Mouse (Mus musculus): Measurements from ENCODE around the gene Ccp110.
A peak's percentile ranks its signal among the peaks of the same experiment; 100 is the strongest.

Ccp110 gene

DNA sequence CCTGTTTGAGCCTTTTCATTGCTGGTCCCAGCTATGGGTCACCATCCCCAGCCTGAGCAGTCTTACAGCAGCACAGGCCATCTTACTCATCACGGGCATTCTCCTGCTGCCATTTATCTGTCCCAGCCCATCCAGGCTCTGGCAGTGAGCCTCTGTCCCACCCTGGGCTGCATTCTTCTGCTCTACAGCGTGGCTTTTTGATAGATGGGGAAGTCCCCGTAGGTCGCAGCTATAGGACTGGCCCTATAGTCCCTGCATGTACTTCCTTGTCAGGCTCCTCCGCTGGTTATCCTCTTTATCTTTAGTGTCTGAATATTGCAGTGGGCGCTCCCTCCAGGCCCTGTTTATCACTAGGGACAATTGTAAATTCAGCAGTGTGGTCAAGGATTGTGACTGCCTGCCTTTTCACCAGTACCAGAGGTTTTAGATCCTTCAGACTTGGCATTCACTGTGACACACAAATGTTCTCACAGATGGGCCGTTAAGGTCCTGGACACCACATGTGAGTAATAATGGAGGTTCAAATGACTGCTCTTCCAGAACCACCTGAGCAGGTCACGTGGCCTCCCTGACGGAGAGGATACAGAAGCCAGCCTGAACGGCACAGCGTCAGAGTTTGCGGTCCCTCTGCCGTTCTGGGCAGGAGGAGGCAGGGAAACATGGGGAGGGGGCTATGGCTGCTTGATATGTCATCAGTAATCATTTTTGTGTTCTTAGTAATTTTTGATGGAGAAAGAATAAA is 16.7 kb downstream of the Ccp110 start:
- no peak for DNase-seq (ENCODE audit: low read depth)

DNA sequence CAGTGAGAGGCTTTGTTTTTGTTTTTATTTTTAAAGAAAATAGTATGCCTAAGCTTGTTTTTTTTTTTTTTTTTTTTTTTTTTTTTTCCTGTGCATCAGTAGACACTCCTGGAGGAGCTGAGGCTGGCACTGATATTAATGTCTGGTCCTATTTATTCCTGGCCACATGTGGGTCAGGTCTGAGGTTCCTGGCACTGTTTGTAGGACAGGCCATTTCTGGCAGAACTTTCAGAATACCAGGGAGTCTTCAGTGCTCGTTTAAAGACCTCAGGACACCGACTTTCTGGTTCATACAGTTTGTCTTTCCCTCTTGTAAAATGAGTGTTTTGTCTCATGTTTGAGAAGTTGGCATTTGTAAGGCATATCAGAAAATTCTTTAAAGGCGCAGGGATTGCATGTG is 19.4 kb downstream of the Ccp110 start:
- no peak for DNase-seq (ENCODE audit: low read depth)

DNA sequence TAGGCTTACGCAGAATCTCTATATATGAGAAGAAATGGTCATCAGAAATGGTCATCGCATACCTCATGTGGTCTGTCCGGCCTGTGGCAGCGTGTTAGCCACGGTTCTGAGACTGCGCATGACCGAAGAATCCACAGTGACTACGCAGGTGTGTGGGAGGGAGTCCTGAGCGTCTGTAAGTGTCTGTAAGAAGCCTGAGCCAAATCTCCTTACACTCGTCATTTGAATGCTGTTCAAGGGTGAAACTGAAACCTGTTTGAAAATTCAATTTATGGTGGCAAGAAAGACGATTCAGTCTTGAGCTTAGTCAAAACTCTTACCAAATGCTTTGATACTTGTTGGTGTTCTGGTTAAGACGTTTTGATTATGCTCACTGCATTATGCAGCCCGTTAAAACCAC is 20.9 kb downstream of the Ccp110 start:
- DNase-seq (ENCODE audit: low read depth): no peak

DNA sequence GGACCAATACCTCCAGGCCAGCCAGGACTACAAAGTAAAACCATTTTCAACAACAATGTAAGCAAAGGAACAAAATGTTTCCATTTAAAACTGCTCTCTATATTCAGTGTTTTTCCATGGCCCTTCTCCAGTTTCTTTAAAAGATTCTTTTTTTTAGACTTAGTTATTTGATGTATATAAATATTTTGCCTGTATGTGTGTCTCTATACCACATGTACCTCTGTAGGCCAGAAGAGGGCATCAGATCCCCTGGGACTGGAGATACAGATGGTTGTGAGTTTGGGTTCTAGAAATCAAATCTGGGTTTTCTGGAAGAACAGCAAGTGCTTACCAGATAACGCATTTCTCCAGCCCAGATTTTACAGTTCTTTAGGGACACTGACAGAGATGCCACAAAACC is 26.4 kb downstream of the Ccp110 start:
- peak; percentile 47 for DNase-seq (ENCODE audit: low read depth)

DNA sequence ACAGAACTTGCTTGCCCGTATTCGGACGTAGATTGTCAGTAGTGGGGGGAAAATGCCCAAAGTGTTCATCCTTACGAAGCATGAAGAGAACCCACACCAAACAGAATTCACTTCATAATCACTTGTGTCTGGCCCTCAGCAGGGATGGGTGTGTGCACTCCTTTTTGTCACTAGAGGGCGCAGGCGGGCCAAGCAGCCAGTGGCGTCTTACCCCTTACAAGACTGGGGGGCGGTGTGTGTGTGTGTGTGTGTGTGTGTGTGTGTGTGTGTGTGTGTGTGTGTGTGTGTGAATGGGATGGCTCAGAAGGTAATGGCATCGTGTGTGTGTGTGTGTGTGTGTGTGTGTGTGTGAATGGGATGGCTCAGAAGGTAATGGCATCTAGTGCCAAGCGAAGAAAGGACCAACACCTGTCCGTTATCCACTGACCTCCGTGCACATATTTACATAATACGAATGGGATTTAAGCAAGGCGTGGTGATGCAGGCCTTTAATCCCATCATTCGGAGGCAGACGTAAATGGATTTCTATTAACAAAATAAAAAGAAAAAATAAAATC is 27.7 kb downstream of the Ccp110 start, which contains the start of gene Vps35l:
Gene Vps35l, plus strand, starts transcription at position 252 of the 557 bp plus-strand sequence.
- DNase-seq (ENCODE audit: low read depth): peak; percentile 88

DNA sequence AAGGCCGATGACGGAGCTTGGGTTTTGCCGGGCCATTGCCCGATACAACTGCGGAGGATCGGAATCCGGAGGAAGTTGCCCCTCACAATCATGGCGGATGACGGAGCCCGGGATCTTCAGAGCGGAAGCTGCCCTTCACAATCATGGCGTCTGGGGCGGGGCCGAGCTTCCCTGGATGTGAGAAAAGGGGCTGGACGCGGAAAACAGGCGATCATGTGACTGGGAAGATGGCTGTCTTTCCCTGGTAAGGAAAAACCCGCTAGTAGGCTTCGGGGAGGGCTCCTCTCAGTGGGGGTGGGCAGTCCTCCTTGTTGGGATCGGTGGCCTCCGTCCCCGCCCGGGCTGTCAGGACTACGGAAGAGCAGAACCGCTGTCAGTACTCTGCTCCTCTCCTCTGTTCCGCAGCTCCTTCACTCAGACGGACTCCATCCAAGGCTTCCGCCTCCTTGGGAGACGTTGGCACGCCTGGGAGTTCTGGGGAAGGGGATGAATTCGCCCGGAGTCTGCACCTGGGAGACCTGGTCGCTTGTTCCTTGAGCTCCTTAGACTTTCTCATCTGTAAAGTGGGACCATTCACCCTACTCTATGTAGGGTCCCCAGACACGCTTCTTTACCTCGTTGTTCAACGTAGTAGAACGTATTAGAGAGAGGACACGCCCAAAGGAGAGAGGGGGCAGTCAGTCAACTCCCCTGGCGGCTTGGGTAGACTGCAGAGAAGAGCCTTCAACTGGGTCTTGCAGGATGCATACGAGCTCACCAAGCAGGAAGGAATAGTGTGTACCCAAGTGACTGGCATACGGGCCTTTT is 28.4 kb downstream of the Ccp110 start:
- DNase-seq (ENCODE audit: low read depth): peak; percentile 96

DNA sequence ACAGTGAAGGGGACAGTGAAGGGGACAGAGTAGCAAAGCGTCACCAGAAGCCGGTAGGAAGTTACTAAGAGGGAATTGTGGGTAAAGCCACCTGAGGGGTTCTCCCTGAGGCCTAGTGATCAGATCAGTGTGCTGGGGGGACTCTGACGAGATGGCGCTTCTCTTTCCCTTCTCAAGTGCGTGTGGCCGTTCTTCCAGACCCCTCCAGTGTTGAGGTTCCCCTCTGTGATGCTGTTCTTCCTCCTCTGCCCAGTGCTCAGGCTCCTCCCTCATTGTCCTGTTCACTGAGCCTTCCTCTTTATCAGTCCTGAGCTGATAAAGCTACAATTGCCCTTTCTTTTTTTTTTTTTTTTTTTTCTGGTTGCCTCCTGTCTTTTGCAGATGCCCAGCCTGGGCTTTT is 29.9 kb downstream of the Ccp110 start:
- DNase-seq (ENCODE audit: low read depth): peak; percentile 8

DNA sequence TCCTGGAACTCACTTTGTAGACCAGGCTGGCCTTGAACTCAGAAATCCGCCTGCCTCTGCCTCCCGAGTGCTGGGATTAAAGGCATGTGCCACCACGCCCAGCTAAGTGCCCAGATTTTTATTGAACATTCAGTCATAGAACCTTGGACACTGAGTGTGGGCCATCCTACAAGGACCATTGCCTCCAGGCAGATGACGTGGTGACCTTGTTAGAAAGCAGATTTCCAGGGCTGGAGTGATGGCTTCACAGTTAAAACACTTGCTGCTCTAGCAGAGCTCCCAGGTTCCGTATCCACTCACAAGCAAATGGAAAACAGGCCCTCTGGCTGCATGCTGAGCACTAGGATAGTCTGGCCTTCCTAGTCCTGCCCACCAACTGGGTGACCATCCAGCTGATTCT is 32.4 kb downstream of the Ccp110 start:
- DNase-seq (ENCODE audit: low read depth): no peak

GRCm38 (mm10) chr7:118747891-118748672 is 35.7 kb downstream of the Ccp110 start:
- no peak for DNase-seq (ENCODE audit: low read depth)

GRCm38 (mm10) chr7:118749706-118750105 is 37.4 kb downstream of the Ccp110 start:
- DNase-seq (ENCODE audit: low read depth): no peak

DNA sequence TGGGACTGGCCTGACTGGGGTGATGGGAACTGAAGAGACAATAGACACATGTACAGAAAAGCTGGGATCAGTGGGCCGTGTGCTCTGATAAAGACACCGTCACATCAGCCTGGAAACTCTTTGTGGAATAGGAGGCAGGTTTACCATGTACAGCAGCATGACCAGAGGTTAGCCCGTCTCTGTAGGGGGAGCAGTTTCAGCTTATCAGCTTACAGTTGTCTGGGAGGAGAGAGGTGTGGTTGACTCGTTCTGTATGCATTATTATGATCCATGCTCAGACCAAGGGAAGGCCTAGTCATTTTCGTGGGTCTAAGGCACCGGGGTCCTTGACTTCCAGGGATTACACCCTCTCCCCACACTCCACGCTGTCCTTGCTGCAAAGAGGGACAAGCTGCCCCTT is 39.3 kb downstream of the Ccp110 start:
- DNase-seq (ENCODE audit: low read depth): no peak

- DNase-seq (ENCODE audit: low read depth): no peak
Observed at GRCm38 (mm10) chr7:118755756-118756155, 43.4 kb downstream of the Ccp110 start.

- DNase-seq (ENCODE audit: low read depth): no peak
Observed at GRCm38 (mm10) chr7:118756490-118757265, 44.3 kb downstream of the Ccp110 start.

- DNase-seq (ENCODE audit: low read depth): no peak
Observed at GRCm38 (mm10) chr7:118758369-118758768, 46.0 kb downstream of the Ccp110 start.

GRCm38 (mm10) chr7:118759372-118759771 is 47.0 kb downstream of the Ccp110 start:
- no peak for DNase-seq (ENCODE audit: low read depth)

DNA sequence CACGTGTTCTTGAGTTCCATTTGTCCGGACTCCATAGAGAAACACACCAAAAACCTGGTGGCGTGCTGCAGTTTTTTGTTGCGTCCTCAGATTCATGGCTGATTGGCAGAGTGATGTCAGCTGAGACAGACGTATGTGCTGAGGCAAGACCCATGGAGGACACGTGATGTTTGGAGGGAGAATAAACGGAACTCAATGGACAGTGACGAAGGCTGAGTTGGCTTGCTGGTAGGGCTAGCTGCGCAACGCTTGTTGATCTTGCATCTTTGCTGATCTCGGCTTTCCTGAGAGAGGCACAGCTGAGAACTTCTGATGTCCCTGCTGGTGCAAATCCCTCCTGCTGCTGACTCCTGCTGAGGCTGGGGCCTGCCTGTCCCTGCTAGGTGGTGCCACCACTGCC is 51.6 kb downstream of the Ccp110 start:
- no peak for DNase-seq (ENCODE audit: low read depth)

GRCm38 (mm10) chr7:118764725-118765124 is 52.4 kb downstream of the Ccp110 start:
- no peak for DNase-seq (ENCODE audit: low read depth)

DNA sequence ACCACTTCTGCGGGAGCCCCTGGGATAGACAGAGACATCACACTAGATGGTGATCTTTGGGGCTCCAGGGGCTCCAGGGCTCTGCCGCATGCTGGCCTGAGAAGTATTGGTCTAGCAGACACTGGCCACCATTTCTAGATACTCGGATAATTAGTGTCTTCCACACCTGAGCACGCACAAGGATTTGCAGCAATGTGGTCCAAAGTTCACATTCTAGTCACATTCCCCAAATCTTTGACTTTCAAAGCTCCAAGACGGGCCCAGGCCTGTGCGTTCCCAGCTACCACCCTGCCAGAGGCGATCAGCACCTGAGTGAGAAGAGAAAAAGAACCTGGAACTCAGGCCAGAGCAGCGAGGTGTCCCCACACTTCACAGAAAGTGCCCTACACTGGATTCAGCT is 53.3 kb downstream of the Ccp110 start:
- no peak for DNase-seq (ENCODE audit: low read depth)

DNA sequence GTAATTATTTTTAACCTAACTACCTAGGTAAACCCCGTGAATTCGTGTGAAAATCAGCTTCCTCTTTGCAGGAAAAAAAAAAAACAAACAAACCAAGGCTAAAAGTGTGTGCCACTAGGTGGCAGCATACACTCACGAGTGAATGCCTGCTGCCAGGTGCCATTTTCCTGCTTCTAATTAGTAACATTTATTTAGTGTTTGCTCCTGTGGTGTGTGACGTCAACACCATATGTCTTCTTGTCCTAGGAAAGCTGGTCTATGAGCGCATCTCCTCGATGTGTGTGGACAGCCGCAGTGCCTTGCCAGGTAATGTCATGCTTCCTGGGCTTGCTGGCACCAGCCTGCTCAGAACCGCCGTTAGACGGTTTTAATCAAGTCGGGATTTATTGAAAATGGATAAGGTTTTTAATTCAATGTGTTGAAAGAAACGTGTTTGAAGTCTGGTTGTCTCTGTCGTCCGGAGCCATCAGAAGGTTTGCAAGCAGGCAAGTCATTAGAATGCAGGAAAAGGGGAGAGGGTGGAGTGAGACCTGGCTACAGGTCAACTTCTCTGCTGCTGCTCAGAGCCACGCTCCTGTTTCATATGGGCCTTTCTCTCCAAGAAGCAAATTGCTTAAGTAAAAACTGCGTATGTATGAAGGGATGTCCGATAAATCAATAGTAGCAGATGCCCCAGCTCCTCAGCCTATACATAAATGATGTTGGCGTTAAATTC is 53.9 kb downstream of the Ccp110 start:
- DNase-seq (ENCODE audit: low read depth): peak; percentile 80

- no peak for DNase-seq (ENCODE audit: low read depth)
Observed at GRCm38 (mm10) chr7:118766834-118767224, 54.5 kb downstream of the Ccp110 start.

DNA sequence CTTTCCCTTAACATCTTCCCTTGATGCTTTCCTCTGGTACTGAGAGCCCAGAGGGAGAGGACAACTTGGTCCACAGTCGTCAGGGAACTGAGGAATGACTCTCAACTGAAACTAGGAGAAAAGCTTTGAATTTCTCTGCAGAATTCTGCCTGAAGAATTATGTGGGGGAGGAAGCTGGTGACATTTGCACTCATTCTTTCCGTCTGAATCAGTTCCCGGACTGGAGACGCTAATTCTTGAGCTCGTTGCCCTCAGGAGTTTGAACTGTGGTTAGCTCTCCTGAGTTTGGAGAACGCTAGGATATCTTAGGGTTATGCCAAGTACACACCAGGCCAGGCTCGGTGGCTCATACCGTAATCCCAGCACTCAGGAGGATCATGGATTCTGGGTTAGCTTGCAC is 56.9 kb downstream of the Ccp110 start:
- no peak for DNase-seq (ENCODE audit: low read depth)
